Mouse (Mus musculus): ENCODE data around the gene Cyp17a1.

GRCm38 (mm10) chr19:46619518-46619917 lies 53.5 kb downstream of the Cyp17a1 start:
- TF ChIP-seq CTCF (IDR thresholded peaks at IDR 0.05; ENCODE audit: insufficient read depth, low read length), result no peak
- TF ChIP-seq POLR2A (IDR thresholded peaks at IDR 0.05; ENCODE audit: borderline replicate concordance, extremely low read depth, low read depth, low read length), result no peak
